Mouse (Mus musculus): ENCODE data around the gene Rps6kc1. TPM values are rescaled to one million over a fixed set of nuclear protein-coding genes. Genes with fewer than 3 reads are reported as not detected.

Gene Rps6kc1
- 13.0 and 16.3 TPM in 2 replicates for polyA plus RNA-seq (2016; fragmentation: Nextera tagmentation; extraction: Ambion mirVana)

- WGBS, result under 1% methylated on average over 47 of the region's 47 CpGs
- no peaks in the 10 kb centered on the region for H3K36me3 ChIP-seq
- peak within 1 kb of the TSS; percentile 81 for H3K4me3 ChIP-seq
- no peaks in the 10 kb centered on the region for H3K9me3 ChIP-seq (replicated peaks)
- H3K4me1 ChIP-seq, result peaks cover 16% of the 10 kb centered on the region
- DNase-seq (ENCODE audit: low spot score), result peak; percentile 83
- H3K27ac ChIP-seq, result peak within 1 kb of the TSS; percentile 86
- H3K27me3 ChIP-seq (ENCODE audit: low read depth, poor library complexity, severe bottlenecking), result no peaks in the 10 kb centered on the region
Observed at GRCm38 (mm10) chr1:190911415-190912123, at the start of gene Rps6kc1. Rps6kc1 (minus strand) TSS chr1:190911770.

DNA sequence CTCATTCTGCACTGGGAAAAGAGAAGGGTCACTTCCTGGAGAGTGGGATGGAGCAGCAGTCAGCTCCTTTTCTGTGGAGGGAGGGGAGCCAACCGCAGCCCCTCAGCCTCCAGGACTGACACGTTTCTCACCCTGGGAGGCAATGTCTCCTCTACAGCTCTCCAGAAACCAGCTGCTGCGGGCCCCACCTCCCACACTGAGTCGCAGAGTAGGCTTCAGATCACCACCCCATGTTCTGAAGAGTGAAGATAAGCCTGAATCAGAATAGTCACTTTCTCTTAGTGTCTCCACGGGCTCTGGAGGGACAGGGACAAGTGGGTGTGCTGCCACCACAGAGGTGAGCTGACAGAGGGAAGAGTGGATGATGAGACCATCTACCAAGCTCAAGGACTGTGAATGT, 47.3 kb upstream of the Rps6kc1 start:
- peaks cover 100% of the 10 kb centered on the region for H3K36me3 ChIP-seq
- no peak overlapping the region for H3K27ac ChIP-seq
- no peak overlapping the region for H3K4me3 ChIP-seq
- H3K4me1 ChIP-seq, result no peaks in the 10 kb centered on the region
- H3K9me3 ChIP-seq (replicated peaks), result no peaks in the 10 kb centered on the region
- no peaks in the 10 kb centered on the region for H3K27me3 ChIP-seq (ENCODE audit: low read depth, poor library complexity, severe bottlenecking)
- 69% methylated on average over 5 of the region's 5 CpGs for WGBS
- DNase-seq (ENCODE audit: low spot score), result no peak

- WGBS, result 78% methylated on average over 3 of the region's 3 CpGs
- Histone ChIP-seq H3K4me1 (no peaks in the 10 kb centered on the region), H3K27me3 (ENCODE audit: low read depth, poor library complexity, severe bottlenecking) (no peaks in the 10 kb centered on the region), H3K4me3 (no peak overlapping the region), H3K36me3 (peaks cover 100% of the 10 kb centered on the region), H3K9me3 (replicated peaks) (no peaks in the 10 kb centered on the region), H3K27ac (no peak overlapping the region)
- no peak for DNase-seq (ENCODE audit: low spot score)
Observed at GRCm38 (mm10) chr1:190953009-190953408, 41.4 kb upstream of the Rps6kc1 start.

DNA sequence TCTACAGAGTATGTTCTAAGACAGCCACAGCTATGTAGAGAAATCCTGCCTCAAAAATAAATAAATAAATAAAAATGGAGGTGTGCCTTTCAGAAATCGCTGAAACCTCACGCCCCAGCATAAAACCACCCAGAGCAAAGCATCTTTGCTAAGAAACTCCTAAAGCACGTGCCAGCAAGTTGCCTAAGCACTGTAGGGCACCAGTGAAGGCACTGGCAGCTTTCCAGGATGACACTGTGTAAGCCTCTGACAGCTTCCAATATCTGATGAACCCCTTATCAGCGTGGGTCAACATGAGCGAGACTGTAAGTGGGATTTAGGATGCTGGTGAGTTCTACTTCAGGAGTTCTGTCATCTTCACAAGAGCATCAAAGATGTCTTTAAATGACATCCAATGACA, 39.4 kb upstream of the Rps6kc1 start:
- no peak overlapping the region for H3K27ac ChIP-seq
- no peak for DNase-seq (ENCODE audit: low spot score)
- no peak overlapping the region for H3K4me3 ChIP-seq
- no peaks in the 10 kb centered on the region for H3K4me1 ChIP-seq
- peaks cover 100% of the 10 kb centered on the region for H3K36me3 ChIP-seq
- no peaks in the 10 kb centered on the region for H3K9me3 ChIP-seq (replicated peaks)
- 90% methylated on average over 5 of the region's 5 CpGs for WGBS
- H3K27me3 ChIP-seq (ENCODE audit: low read depth, poor library complexity, severe bottlenecking), result no peaks in the 10 kb centered on the region

GRCm38 (mm10) chr1:190948846-190949245, 37.3 kb upstream of the Rps6kc1 start:
- no peak for DNase-seq (ENCODE audit: low spot score)
- no peaks in the 10 kb centered on the region for H3K4me1 ChIP-seq
- no peaks in the 10 kb centered on the region for H3K9me3 ChIP-seq (replicated peaks)
- H3K36me3 ChIP-seq, result peaks cover 98% of the 10 kb centered on the region
- H3K27ac ChIP-seq, result no peak overlapping the region
- H3K27me3 ChIP-seq (ENCODE audit: low read depth, poor library complexity, severe bottlenecking), result no peaks in the 10 kb centered on the region
- no peak overlapping the region for H3K4me3 ChIP-seq
- 93% methylated on average over 17 of the region's 17 CpGs for WGBS

DNA sequence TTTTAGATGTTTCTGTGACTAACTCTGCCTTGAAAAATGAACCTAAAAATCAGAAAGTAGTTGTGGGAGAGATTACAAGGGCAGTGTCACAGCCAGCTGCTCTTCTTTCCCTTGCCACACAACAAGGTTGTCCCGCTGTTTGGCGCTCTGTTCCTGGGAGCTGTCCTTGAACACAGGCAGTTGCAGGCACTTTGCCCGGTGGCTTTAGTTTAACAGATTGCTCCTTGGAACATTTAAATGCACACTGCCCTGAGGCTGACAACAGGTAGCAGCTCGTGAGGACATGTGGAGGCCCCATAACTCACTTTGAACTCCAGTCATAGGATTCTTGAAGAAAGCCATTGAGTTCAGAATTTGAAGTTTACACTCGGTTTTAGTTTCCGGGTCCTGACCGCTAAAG, 36.9 kb upstream of the Rps6kc1 start:
- no peak for DNase-seq (ENCODE audit: low spot score)
- 91% methylated on average over 7 of the region's 7 CpGs for WGBS
- Histone ChIP-seq H3K27ac (no peak overlapping the region), H3K9me3 (replicated peaks) (no peaks in the 10 kb centered on the region), H3K4me3 (no peak overlapping the region), H3K36me3 (peaks cover 98% of the 10 kb centered on the region), H3K27me3 (ENCODE audit: low read depth, poor library complexity, severe bottlenecking) (no peaks in the 10 kb centered on the region), H3K4me1 (no peaks in the 10 kb centered on the region)

- H3K36me3 ChIP-seq, result peaks cover 98% of the 10 kb centered on the region
- no peaks in the 10 kb centered on the region for H3K4me1 ChIP-seq
- no peak overlapping the region for H3K4me3 ChIP-seq
- DNase-seq (ENCODE audit: low spot score), result no peak
- WGBS, result 83% methylated on average over 5 of the region's 5 CpGs
- no peaks in the 10 kb centered on the region for H3K27me3 ChIP-seq (ENCODE audit: low read depth, poor library complexity, severe bottlenecking)
- H3K27ac ChIP-seq, result no peak overlapping the region
- H3K9me3 ChIP-seq (replicated peaks), result no peaks in the 10 kb centered on the region
Observed at GRCm38 (mm10) chr1:190947986-190948385, 36.4 kb upstream of the Rps6kc1 start.

GRCm38 (mm10) chr1:190944109-190944760, 32.7 kb upstream of the Rps6kc1 start:
- peak; percentile 72 for DNase-seq (ENCODE audit: low spot score)
- Histone ChIP-seq H3K9me3 (replicated peaks) (no peaks in the 10 kb centered on the region), H3K4me3 (no peak overlapping the region), H3K27ac (no peak overlapping the region), H3K4me1 (no peaks in the 10 kb centered on the region), H3K36me3 (peaks cover 98% of the 10 kb centered on the region), H3K27me3 (ENCODE audit: low read depth, poor library complexity, severe bottlenecking) (no peaks in the 10 kb centered on the region)
- whole genome bisulfite sequencing, result 60% methylated on average over 6 of the region's 6 CpGs

GRCm38 (mm10) chr1:190939803-190940202, 28.2 kb upstream of the Rps6kc1 start:
- 94% methylated on average over 7 of the region's 7 CpGs for WGBS

GRCm38 (mm10) chr1:190930181-190930580, 18.6 kb upstream of the Rps6kc1 start:
- Histone ChIP-seq H3K27ac (no peak overlapping the region), H3K4me1 (peaks cover 17% of the 10 kb centered on the region), H3K27me3 (ENCODE audit: low read depth, poor library complexity, severe bottlenecking) (no peaks in the 10 kb centered on the region), H3K9me3 (replicated peaks) (no peaks in the 10 kb centered on the region), H3K36me3 (peaks cover 24% of the 10 kb centered on the region), H3K4me3 (no peak overlapping the region)
- 86% methylated on average over 6 of the region's 6 CpGs for WGBS
- DNase-seq (ENCODE audit: low spot score), result peak; percentile 23

More at GRCm38 (mm10) chr1:190939803-190940202, 28.2 kb upstream of the Rps6kc1 start:
- H3K4me3 ChIP-seq, result no peak overlapping the region
- no peaks in the 10 kb centered on the region for H3K9me3 ChIP-seq (replicated peaks)
- no peak overlapping the region for H3K27ac ChIP-seq
- H3K36me3 ChIP-seq, result peaks cover 96% of the 10 kb centered on the region
- H3K27me3 ChIP-seq (ENCODE audit: low read depth, poor library complexity, severe bottlenecking), result no peaks in the 10 kb centered on the region
- H3K4me1 ChIP-seq, result no peaks in the 10 kb centered on the region
- no peak for DNase-seq (ENCODE audit: low spot score)

DNA sequence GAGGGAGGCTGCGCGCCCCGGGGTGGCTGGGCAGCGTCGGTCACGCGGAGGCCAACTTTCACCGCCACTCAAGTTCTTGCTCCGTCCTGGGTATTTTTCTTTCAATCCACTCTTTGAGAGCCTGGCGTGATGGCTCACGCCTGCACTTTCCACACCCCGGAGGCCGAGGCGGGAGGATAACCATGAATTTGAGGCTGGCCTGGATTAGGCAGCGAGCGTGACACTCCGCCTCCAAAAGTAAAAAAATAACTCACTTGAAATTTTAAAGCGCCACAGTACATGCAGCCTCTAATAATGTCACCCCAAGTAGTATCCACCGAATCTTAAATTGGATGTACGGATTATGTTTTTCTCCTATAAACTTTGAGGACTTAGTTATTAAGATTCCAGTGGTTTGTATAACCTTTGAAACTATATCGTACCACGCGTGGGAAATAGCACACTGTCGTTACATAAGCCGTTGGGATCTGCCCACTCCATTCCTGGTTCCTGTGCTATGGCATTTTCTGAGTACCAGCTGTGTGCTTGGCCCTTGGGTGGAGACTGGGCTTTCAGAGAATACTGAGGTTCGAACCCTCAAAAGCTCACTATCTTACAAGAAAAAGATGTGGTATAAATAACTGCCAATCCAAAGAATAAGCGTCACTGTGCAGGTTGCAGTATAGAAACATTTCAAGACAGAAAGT, 17.6 kb upstream of the Rps6kc1 start:
- Histone ChIP-seq H3K27me3 (ENCODE audit: low read depth, poor library complexity, severe bottlenecking) (no peaks in the 10 kb centered on the region), H3K4me3 (peak overlapping the region; percentile 78), H3K27ac (peak overlapping the region; percentile 98), H3K9me3 (replicated peaks) (no peaks in the 10 kb centered on the region), H3K36me3 (peaks cover 14% of the 10 kb centered on the region), H3K4me1 (peaks cover 17% of the 10 kb centered on the region)
- no peak for DNase-seq (ENCODE audit: low spot score)
- 11% methylated on average over 27 of the region's 27 CpGs for WGBS

GRCm38 (mm10) chr1:190928370-190929009, 16.9 kb upstream of the Rps6kc1 start:
- peaks cover 17% of the 10 kb centered on the region for H3K4me1 ChIP-seq
- under 1% methylated on average over 68 of the region's 79 CpGs for WGBS
- H3K9me3 ChIP-seq (replicated peaks), result no peaks in the 10 kb centered on the region
- no peaks in the 10 kb centered on the region for H3K27me3 ChIP-seq (ENCODE audit: low read depth, poor library complexity, severe bottlenecking)
- peak overlapping the region; percentile 98 for H3K27ac ChIP-seq
- H3K4me3 ChIP-seq, result peak overlapping the region; percentile 78
- peak; percentile 99 for DNase-seq (ENCODE audit: low spot score)
- peaks cover 8% of the 10 kb centered on the region for H3K36me3 ChIP-seq

Data from limb, embryonic 10.5 days (tissue).